Mouse (Mus musculus) ES-E14 (cell line): Measurements from ENCODE around the gene Lrrc29. TPM values are rescaled to one million over a fixed set of nuclear protein-coding genes. Genes with fewer than 3 reads are reported as not detected.
"Not testable (repeated sequence)": the region's sequence is repeated elsewhere in the genome, so short reads cannot be mapped to it uniquely, and the experiment has no call there.

Experiments
- DNase-seq: peaks from one replicate; pipeline ENCODE4 v3.0.0-alpha.2; 2013; ENCODE audit warnings: low read depth, low spot score
- H3K27ac ChIP-seq: 2 replicates; pipeline ENCODE4 v1.5.1; 2012; ENCODE audit warnings: low read depth, mild to moderate bottlenecking, low read length, moderate library complexity, mixed read lengths; ENCODE audit not compliant: poor library complexity, insufficient read depth, severe bottlenecking
- H3K36me3 ChIP-seq: 2 replicates; pipeline ENCODE4 v1.6.1; 2012; ENCODE audit warnings: mild to moderate bottlenecking, low read length, moderate library complexity, mixed read lengths; ENCODE audit not compliant: control insufficient read depth, poor library complexity, insufficient read depth, severe bottlenecking
- H3K4me1 ChIP-seq, 2 experiments: fragments of 150-350 bp in 1 of 2; sonication (generic) in 1 of 2; 2 replicates each; pipeline ENCODE4 v1.6.1; 2012; ENCODE audit warnings: low read length in 2 of 2, mild to moderate bottlenecking in 1 of 2, mixed read lengths in 1 of 2; ENCODE audit not compliant: control insufficient read depth in 2 of 2, insufficient read depth in 2 of 2, poor library complexity in 1 of 2
- H3K4me3 ChIP-seq, 2 experiments: fragments of 150-350 bp in 1 of 2; sonication (generic) in 1 of 2; 2 replicates each; pipeline ENCODE4 v1.5.1; 2012; ENCODE audit warnings: low read length in 2 of 2, low read depth in 1 of 2, mild to moderate bottlenecking in 1 of 2, mixed read lengths in 1 of 2; ENCODE audit not compliant: insufficient read depth in 1 of 2, poor library complexity in 1 of 2, severe bottlenecking in 1 of 2
- H3K9ac ChIP-seq: 2 replicates; pipeline ENCODE4 v1.6.1; 2012; ENCODE audit warnings: low read depth, mild to moderate bottlenecking, low read length, mixed read lengths; ENCODE audit not compliant: poor library complexity, insufficient read depth, severe bottlenecking
- H3K9me3 ChIP-seq: fragments of 150-350 bp; sonication (generic); 2 replicates; pipeline ENCODE4 v1.6.1; 2012; ENCODE audit warnings: low read depth, mild to moderate bottlenecking, low read length; ENCODE audit not compliant: control insufficient read depth, insufficient read depth
- CHD2 ChIP-seq: IDR thresholded peaks from 2 replicates; pipeline ENCODE4 v1.6.1; 2014; ENCODE audit warnings: mild to moderate bottlenecking, low read depth, low read length, inconsistent platforms
- HCFC1 ChIP-seq: IDR thresholded peaks from 2 replicates; pipeline ENCODE4 v1.6.1; 2012; ENCODE audit warnings: low read length, inconsistent platforms, borderline replicate concordance; ENCODE audit not compliant: insufficient read depth
- MAFK ChIP-seq: IDR thresholded peaks from 2 replicates; pipeline ENCODE4 v1.6.1; 2014; ENCODE audit warnings: mild to moderate bottlenecking, low read depth, low read length, inconsistent platforms; ENCODE audit not compliant: insufficient read depth
- ZC3H11A ChIP-seq: IDR thresholded peaks from 2 replicates; pipeline ENCODE4 v1.6.1; 2012; ENCODE audit warnings: low read depth, mild to moderate bottlenecking, inconsistent platforms, low read length, borderline replicate concordance
- ZNF384 ChIP-seq: IDR thresholded peaks from 2 replicates; pipeline ENCODE4 v1.6.1; 2012; ENCODE audit warnings: low read depth, low read length, inconsistent platforms
- in situ Hi-C, 2 experiments: fragments of 600-800 bp; cut with MboI; formaldehyde crosslinking; loops; one replicate each; pipeline ENCODE4 v1.15.1; 2025; ENCODE audit warnings: low sequenced_read_pairs in 2 of 2, inconsistent platforms in 1 of 2; ENCODE audit not compliant: unreplicated experiment in 2 of 2
- total RNA-seq: library from RNA; depleted of rRNA; stranded (reverse); fragments of 300-350 nt; gene quantifications from 2 replicates; pipeline ENCODE4 v1.2.3, GENCODE M21; 2012

The Lrrc29 gene
- total RNA-seq, 1 experiment: 2.8 TPM

- H3K27ac ChIP-seq: no peak overlapping the region
- no peak for DNase-seq
- H3K4me1 ChIP-seq: peaks cover 2 to 32% of the 10 kb centered on the region in 2 experiments; a peak in 3 of 4 replicates
- H3K4me3 ChIP-seq: peak overlapping the region; percentile 36 to 57; a peak in 3 of 4 replicates
- peaks cover 10% of the 10 kb centered on the region for H3K36me3 ChIP-seq
- TF ChIP-seq ZNF384 (no peak), CHD2 (no peak), MAFK (no peak), ZC3H11A (no peak), HCFC1 (no peak)
- in situ Hi-C loops: no loop called here
- peak overlapping the region; percentile 18; the same call in 1 of the 2 replicates for H3K9ac ChIP-seq
- H3K9me3 ChIP-seq: no peaks in the 10 kb centered on the region
These were observed 30.8 kb downstream of the Lrrc29 start for GRCm38 (mm10) chr8:105295256-105295655.

GRCm38 (mm10) chr8:105294776-105295175 is 31.3 kb downstream of the Lrrc29 start:
- Histone ChIP-seq H3K27ac (no peak overlapping the region), H3K4me3 (peak overlapping the region in 1 of 2 experiments; percentile 57; a peak in 1 of 4 replicates), H3K9ac (no peak overlapping the region), H3K4me1 (peaks cover 2 to 34% of the 10 kb centered on the region in 2 experiments; a peak in 3 of 4 replicates), H3K9me3 (no peaks in the 10 kb centered on the region), H3K36me3 (peaks cover 5% of the 10 kb centered on the region)
- in situ Hi-C loops: no loop called here
- no peak for DNase-seq
- TF ChIP-seq HCFC1 (no peak), ZC3H11A (no peak), MAFK (no peak), CHD2 (no peak), ZNF384 (no peak)

- Histone ChIP-seq H3K9me3 (no peaks in the 10 kb centered on the region), H3K4me3 (peak overlapping the region; percentile 52 to 53; a peak in 3 of 4 replicates), H3K27ac (no peak overlapping the region), H3K9ac (peak overlapping the region; percentile 21), H3K36me3 (no peaks in the 10 kb centered on the region; the same call in 1 of the 2 replicates), H3K4me1 (peaks cover 2 to 37% of the 10 kb centered on the region in 2 experiments; a peak in 3 of 4 replicates)
- no peak for DNase-seq
- TF ChIP-seq MAFK (no peak), CHD2 (no peak), ZC3H11A (no peak), ZNF384 (no peak), HCFC1 (no peak)
- in situ Hi-C loops: no loop called here
These were observed 32.7 kb downstream of the Lrrc29 start for GRCm38 (mm10) chr8:105293405-105293804.

- Histone ChIP-seq H3K36me3 (no peaks in the 10 kb centered on the region; the same call in 1 of the 2 replicates), H3K4me1 (peaks cover 2 to 36% of the 10 kb centered on the region in 2 experiments; a peak in 3 of 4 replicates), H3K27ac (no peak overlapping the region), H3K4me3 (peak overlapping the region in 1 of 2 experiments; percentile 52; a peak in 1 of 4 replicates), H3K9ac (no peak overlapping the region), H3K9me3 (no peaks in the 10 kb centered on the region)
- in situ Hi-C loops: no loop called here
- DNase-seq: no peak
- TF ChIP-seq HCFC1 (no peak), ZC3H11A (no peak), CHD2 (no peak), ZNF384 (no peak), MAFK (no peak)
These were observed 33.6 kb downstream of the Lrrc29 start for GRCm38 (mm10) chr8:105292471-105292870.

GRCm38 (mm10) chr8:105291802-105292201 is 34.3 kb downstream of the Lrrc29 start:
- DNase-seq, H3K9me3 ChIP-seq, H3K27ac ChIP-seq, H3K36me3 ChIP-seq, H3K9ac ChIP-seq, in situ Hi-C loops, H3K4me3 ChIP-seq: not testable (repeated sequence)
- H3K4me1 ChIP-seq: peaks cover 2 to 36% of the 10 kb centered on the region in 2 experiments; a peak in 3 of 4 replicates

GRCm38 (mm10) chr8:105291364-105291763 is 34.7 kb downstream of the Lrrc29 start:
- H3K4me3 ChIP-seq, DNase-seq, in situ Hi-C loops, H3K9ac ChIP-seq, H3K9me3 ChIP-seq, H3K36me3 ChIP-seq, H3K27ac ChIP-seq: not testable (repeated sequence)
- peaks cover 2 to 38% of the 10 kb centered on the region in 2 experiments; a peak in 3 of 4 replicates for H3K4me1 ChIP-seq
